Mouse (Mus musculus) E14TG2a.4 (cell line): ENCODE data around the gene Gm17581.

ENCODE experiments used
- CTCF ChIP-seq: conservative IDR thresholded peaks from 2 replicates; pipeline ENCODE4 v1.5.1; 2014; ENCODE audit warnings: low read length
- POU5F1 ChIP-seq: IDR thresholded peaks from 2 replicates; pipeline ENCODE4 v1.6.1; 2014; ENCODE audit warnings: low read length, borderline replicate concordance

GRCm38 (mm10) chr2:155779506-155779905 lies 43.8 kb upstream of the Gm17581 start:
- TF ChIP-seq CTCF: no peak
- no peak for TF ChIP-seq POU5F1
